Mouse (Mus musculus): Measurements from ENCODE around the gene Wipi2. TPM values are rescaled to one million over a fixed set of nuclear protein-coding genes. Genes with fewer than 3 reads are reported as not detected.

Gene Wipi2
- total RNA-seq, 1 experiment: 62.4 TPM

- in situ Hi-C loops (cut with MboI; ENCODE audit: low sequenced_read_pairs in 2 of 2, unreplicated experiment in 2 of 2): no loop called here
- H3K27ac ChIP-seq (ENCODE audit: insufficient read depth, low read depth, low read length, poor library complexity, severe bottlenecking): no peak overlapping the region
- no peak for DNase-seq (ENCODE audit: low read depth, low spot score)
These were observed 65.7 kb downstream of the Wipi2 start for GRCm38 (mm10) chr5:142692971-142693737.

GRCm38 (mm10) chr5:142693738-142694430 is 66.4 kb downstream of the Wipi2 start:
- Histone ChIP-seq H3K4me1 (ENCODE audit: control insufficient read depth in 2 of 2, insufficient read depth in 2 of 2, low read length in 2 of 2, poor library complexity in 1 of 2) (peaks cover 2 to 5% of the 10 kb centered on the region in 2 experiments; a peak in 2 of 4 replicates), H3K9me3 (ENCODE audit: control insufficient read depth, insufficient read depth, low read depth, low read length) (no peaks in the 10 kb centered on the region), H3K36me3 (ENCODE audit: control insufficient read depth, insufficient read depth, low read length, poor library complexity, severe bottlenecking) (no peaks in the 10 kb centered on the region), H3K4me3 (ENCODE audit: insufficient read depth in 1 of 2, low read depth in 1 of 2, low read length in 2 of 2, poor library complexity in 1 of 2, severe bottlenecking in 1 of 2) (no peak overlapping the region), H3K27ac (ENCODE audit: insufficient read depth, low read depth, low read length, poor library complexity, severe bottlenecking) (no peak overlapping the region), H3K9ac (ENCODE audit: insufficient read depth, low read depth, low read length, poor library complexity, severe bottlenecking) (no peak overlapping the region)
- TF ChIP-seq ZC3H11A (IDR thresholded peaks at IDR 0.05; ENCODE audit: borderline replicate concordance, low read depth, low read length) (no peak), HCFC1 (IDR thresholded peaks at IDR 0.05; ENCODE audit: borderline replicate concordance, insufficient read depth, low read length) (no peak), CHD2 (IDR thresholded peaks at IDR 0.05; ENCODE audit: low read depth, low read length) (no peak), MAFK (IDR thresholded peaks at IDR 0.05; ENCODE audit: insufficient read depth, low read depth, low read length) (no peak), ZNF384 (IDR thresholded peaks at IDR 0.05; ENCODE audit: low read depth, low read length) (no peak)
- in situ Hi-C loops (cut with MboI; ENCODE audit: low sequenced_read_pairs in 2 of 2, unreplicated experiment in 2 of 2): no loop called here
- DNase-seq (ENCODE audit: low read depth, low spot score): no peak

More at GRCm38 (mm10) chr5:142692971-142693737, 65.7 kb downstream of the Wipi2 start:
- TF ChIP-seq ZC3H11A (IDR thresholded peaks at IDR 0.05; ENCODE audit: borderline replicate concordance, low read depth, low read length) (no peak), CHD2 (IDR thresholded peaks at IDR 0.05; ENCODE audit: low read depth, low read length) (no peak), ZNF384 (IDR thresholded peaks at IDR 0.05; ENCODE audit: low read depth, low read length) (no peak), HCFC1 (IDR thresholded peaks at IDR 0.05; ENCODE audit: borderline replicate concordance, insufficient read depth, low read length) (no peak), MAFK (IDR thresholded peaks at IDR 0.05; ENCODE audit: insufficient read depth, low read depth, low read length) (no peak)
- Histone ChIP-seq H3K9ac (ENCODE audit: insufficient read depth, low read depth, low read length, poor library complexity, severe bottlenecking) (no peak overlapping the region), H3K36me3 (ENCODE audit: control insufficient read depth, insufficient read depth, low read length, poor library complexity, severe bottlenecking) (no peaks in the 10 kb centered on the region), H3K4me1 (ENCODE audit: control insufficient read depth in 2 of 2, insufficient read depth in 2 of 2, low read length in 2 of 2, poor library complexity in 1 of 2) (peaks cover 2 to 5% of the 10 kb centered on the region in 2 experiments; a peak in 2 of 4 replicates), H3K9me3 (ENCODE audit: control insufficient read depth, insufficient read depth, low read depth, low read length) (no peaks in the 10 kb centered on the region), H3K4me3 (ENCODE audit: insufficient read depth in 1 of 2, low read depth in 1 of 2, low read length in 2 of 2, poor library complexity in 1 of 2, severe bottlenecking in 1 of 2) (no peak overlapping the region)

GRCm38 (mm10) chr5:142694627-142695340 is 67.3 kb downstream of the Wipi2 start:
- H3K4me1 ChIP-seq (ENCODE audit: control insufficient read depth in 2 of 2, insufficient read depth in 2 of 2, low read length in 2 of 2, poor library complexity in 1 of 2): peaks cover 2 to 5% of the 10 kb centered on the region in 2 experiments; a peak in 2 of 4 replicates
- H3K36me3 ChIP-seq (ENCODE audit: control insufficient read depth, insufficient read depth, low read length, poor library complexity, severe bottlenecking): no peaks in the 10 kb centered on the region
- no peak overlapping the region for H3K27ac ChIP-seq (ENCODE audit: insufficient read depth, low read depth, low read length, poor library complexity, severe bottlenecking)
- TF ChIP-seq CHD2 (IDR thresholded peaks at IDR 0.05; ENCODE audit: low read depth, low read length): no peak
- TF ChIP-seq ZNF384 (IDR thresholded peaks at IDR 0.05; ENCODE audit: low read depth, low read length): no peak
- TF ChIP-seq MAFK (IDR thresholded peaks at IDR 0.05; ENCODE audit: insufficient read depth, low read depth, low read length): no peak
- TF ChIP-seq HCFC1 (IDR thresholded peaks at IDR 0.05; ENCODE audit: borderline replicate concordance, insufficient read depth, low read length): no peak
- no peak for TF ChIP-seq ZC3H11A (IDR thresholded peaks at IDR 0.05; ENCODE audit: borderline replicate concordance, low read depth, low read length)
- H3K9ac ChIP-seq (ENCODE audit: insufficient read depth, low read depth, low read length, poor library complexity, severe bottlenecking): no peak overlapping the region
- in situ Hi-C loops (cut with MboI; ENCODE audit: low sequenced_read_pairs in 2 of 2, unreplicated experiment in 2 of 2): no loop called here
- H3K9me3 ChIP-seq (ENCODE audit: control insufficient read depth, insufficient read depth, low read depth, low read length): no peaks in the 10 kb centered on the region
- peak; percentile 54 for DNase-seq (ENCODE audit: low read depth, low spot score)
- H3K4me3 ChIP-seq (ENCODE audit: insufficient read depth in 1 of 2, low read depth in 1 of 2, low read length in 2 of 2, poor library complexity in 1 of 2, severe bottlenecking in 1 of 2): no peak overlapping the region

- no peak overlapping the region for H3K4me3 ChIP-seq (ENCODE audit: insufficient read depth in 1 of 2, low read depth in 1 of 2, low read length in 2 of 2, poor library complexity in 1 of 2, severe bottlenecking in 1 of 2)
- H3K27ac ChIP-seq (ENCODE audit: insufficient read depth, low read depth, low read length, poor library complexity, severe bottlenecking): no peak overlapping the region
- H3K4me1 ChIP-seq (ENCODE audit: control insufficient read depth in 2 of 2, insufficient read depth in 2 of 2, low read length in 2 of 2, poor library complexity in 1 of 2): peaks cover 2 to 7% of the 10 kb centered on the region in 2 experiments; a peak in 2 of 4 replicates
- no peaks in the 10 kb centered on the region for H3K36me3 ChIP-seq (ENCODE audit: control insufficient read depth, insufficient read depth, low read length, poor library complexity, severe bottlenecking)
- H3K9ac ChIP-seq (ENCODE audit: insufficient read depth, low read depth, low read length, poor library complexity, severe bottlenecking): no peak overlapping the region
- no peak for TF ChIP-seq CHD2 (IDR thresholded peaks at IDR 0.05; ENCODE audit: low read depth, low read length)
- no peak for TF ChIP-seq ZNF384 (IDR thresholded peaks at IDR 0.05; ENCODE audit: low read depth, low read length)
- TF ChIP-seq ZC3H11A (IDR thresholded peaks at IDR 0.05; ENCODE audit: borderline replicate concordance, low read depth, low read length): no peak
- TF ChIP-seq HCFC1 (IDR thresholded peaks at IDR 0.05; ENCODE audit: borderline replicate concordance, insufficient read depth, low read length): no peak
- no peak for TF ChIP-seq MAFK (IDR thresholded peaks at IDR 0.05; ENCODE audit: insufficient read depth, low read depth, low read length)
- in situ Hi-C loops (cut with MboI; ENCODE audit: low sequenced_read_pairs in 2 of 2, unreplicated experiment in 2 of 2): no loop called here
- DNase-seq (ENCODE audit: low read depth, low spot score): peak; percentile 21
- H3K9me3 ChIP-seq (ENCODE audit: control insufficient read depth, insufficient read depth, low read depth, low read length): no peaks in the 10 kb centered on the region
These were observed 68.8 kb downstream of the Wipi2 start for GRCm38 (mm10) chr5:142696258-142696657.
